ENCODE assay signal across 8 mouse cellular contexts in the genomic region with DNA sequence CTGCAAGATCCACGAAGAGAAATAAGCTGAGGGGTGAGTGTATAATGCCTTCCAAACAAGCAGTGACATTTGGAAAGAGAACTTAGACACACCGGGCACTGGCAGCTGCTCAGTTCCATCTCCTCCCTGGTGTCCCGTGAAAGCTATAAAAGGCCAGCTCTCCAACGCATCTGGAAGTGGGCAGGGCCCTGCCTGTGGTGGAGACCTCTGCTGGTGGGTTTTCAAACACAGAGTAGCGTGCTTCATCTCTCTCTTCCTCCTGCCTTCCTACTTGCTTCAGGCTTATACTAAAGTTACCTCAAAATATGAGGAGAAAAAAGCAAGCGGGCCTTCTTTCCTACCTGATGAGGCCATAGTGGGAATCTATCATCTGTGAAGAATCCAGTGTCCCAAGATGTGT.
DNase-seq lines count a peak whose midpoint lies in the region; ATAC-seq lines count a peak whose summit lies in the region.

No protein-coding gene starts in this region.

- peak; percentile 87 for ATAC-seq in common myeloid progenitor, adult 5-6 weeks (replicated peaks; ENCODE audit: low read depth, poor library complexity, severe bottlenecking)

- peak; percentile 62 to 72 for DNase-seq in heart, adult 18-20 months
- no peak for DNase-seq in heart, postnatal 25 days (ENCODE audit: low spot score)
- peak; percentile 18 for DNase-seq in 416B (ENCODE audit: low read depth)
- DNase-seq in heart, postnatal 10 days = peak; percentile 72 to 76
- DNase-seq in lung, postnatal 36 days = peak; percentile 54
- no peak for DNase-seq in right cerebral cortex, postnatal 14 days
- no peak for DNase-seq in layer of hippocampus, postnatal 10 days (ENCODE audit: low spot score in 2 of 2)

- intact Hi-C loops in heart, postnatal 25 days (cut with DNase I) = loop anchor here (2.0 to 5.0 kb wide), 3 partner anchors 24 to 220 kb away; no protein-coding TSS in a partner anchor
- intact Hi-C loops in heart, postnatal 10 days (cut with DNase I) = loop anchor here (2.0 to 5.0 kb wide), 4 partner anchors 42 to 220 kb away; no protein-coding TSS in a partner anchor

Comparison
In these comparisons a context has a peak if more than half of its experiments do, and no peak if none do; other contexts are left out.
1. DNase-seq: peak in heart, adult 18-20 months (2 of 2), 416B (single experiment), heart, postnatal 10 days (2 of 2) and lung, postnatal 36 days (single experiment); none in heart, postnatal 25 days (single experiment), right cerebral cortex, postnatal 14 days (single experiment) and layer of hippocampus, postnatal 10 days (0 of 2).